Mouse (Mus musculus): Measurements from ENCODE around the gene Gcnt7.

The Gcnt7 gene

GRCm38 (mm10) chr2:172405011-172405410 is 53.4 kb downstream of the Gcnt7 start:
- no peak for DNase-seq (ENCODE audit: low read depth, low spot score)

GRCm38 (mm10) chr2:172404239-172404638 is 54.2 kb downstream of the Gcnt7 start:
- DNase-seq (ENCODE audit: low read depth, low spot score), result no peak

- no peak for DNase-seq (ENCODE audit: low read depth, low spot score)
Observed at GRCm38 (mm10) chr2:172401116-172401825, 57.1 kb downstream of the Gcnt7 start.
